ENCODE assay signal across 12 mouse cellular contexts in genomic region chr17:88938153-88938681, GRCm38 (mm10).
DNase-seq lines count a peak whose midpoint lies in the region; ATAC-seq and TF ChIP-seq lines count a peak whose summit lies in the region.
"Had no signal": no experiment of that assay in that cellular context is flagged by ENCODE, and none has a peak within 500 bp of the region (broad histone marks: within the 10 kb centered on the region; RNA-seq: fewer than 3 reads in every experiment).

No protein-coding gene starts in this region.

- TF ChIP-seq CTCF in lung, embryonic 14.5 days (IDR thresholded peaks at IDR 0.05; ENCODE audit: low read depth), result peak; percentile 16; the same call in 1 of the 2 replicates
- TF ChIP-seq CTCF in lung, adult 2 months (IDR thresholded peaks at IDR 0.05; ENCODE audit: insufficient read depth, low read length), result no peak

- H3K4me3 ChIP-seq in lung, embryonic 14.5 days (ENCODE audit: low read depth, low read length), result no peak overlapping the region
- H3K4me3 ChIP-seq in lung, adult 2 months (replicated peaks; ENCODE audit: extremely low read depth, low read depth, low read length), result no peak overlapping the region
- H3K4me3 ChIP-seq in forebrain, embryonic 15.5 days, result no peak overlapping the region
- no peak overlapping the region for H3K4me3 ChIP-seq in midbrain, embryonic 11.5 days (ENCODE audit: low read depth, low read length)

- H3K27me3 ChIP-seq in lung, embryonic 14.5 days (ENCODE audit: insufficient read depth, low read length), result no peaks in the 10 kb centered on the region
- no peaks in the 10 kb centered on the region for H3K27me3 ChIP-seq in forebrain, embryonic 15.5 days
- H3K27me3 ChIP-seq in midbrain, embryonic 11.5 days (ENCODE audit: control insufficient read depth, insufficient read depth, low read length), result no peaks in the 10 kb centered on the region

- peak; percentile 86 for ATAC-seq in lung, embryonic 14.5 days (ENCODE audit: insufficient read depth)
- ATAC-seq in forebrain, embryonic 15.5 days (replicated peaks), result peak; percentile 65
- ATAC-seq in midbrain, embryonic 11.5 days (ENCODE audit: low FRiP score), result peak; percentile 88

- no peak for TF ChIP-seq POLR2A in lung, adult 2 months (IDR thresholded peaks at IDR 0.05; ENCODE audit: borderline replicate concordance, extremely low read depth, low read depth, low read length)

- DNase-seq in lung, embryonic 14.5 days, result peak; percentile 71
- no peak for DNase-seq in lung, adult 2 months
- peak; percentile 91 for DNase-seq in midbrain, embryonic 11.5 days (ENCODE audit: low spot score, missing footprints)
- peak; percentile 68 for DNase-seq in retina, postnatal 1 day
- no peak for DNase-seq in yolk sac, embryonic 10.5 days (ENCODE audit: low spot score)
- no peak for DNase-seq in gastrocnemius, postnatal 14 days
- DNase-seq in kidney, postnatal 10 days, result no peak
- DNase-seq: adrenal gland, postnatal 36 days; cerebellum, adult 8-10 months; lung, postnatal 36 days; thymus, adult 2 months had no signal

- no peak overlapping the region for H3K4me2 ChIP-seq in lung, embryonic 14.5 days
- no peak overlapping the region for H3K4me2 ChIP-seq in forebrain, embryonic 15.5 days (replicated peaks)
- no peak overlapping the region; the same call in 1 of the 2 replicates for H3K4me2 ChIP-seq in midbrain, embryonic 11.5 days

- no peak overlapping the region for H3K9ac ChIP-seq in lung, embryonic 14.5 days
- no peak overlapping the region for H3K9ac ChIP-seq in forebrain, embryonic 15.5 days (replicated peaks)
- no peak overlapping the region for H3K9ac ChIP-seq in midbrain, embryonic 11.5 days (ENCODE audit: low read length)

- intact Hi-C loops in gastrocnemius, postnatal 14 days (cut with DNase I; ENCODE audit: low total_unique reads), result no loop called here

- 10% methylated on average over 4 of the region's 4 CpGs for WGBS in lung, embryonic 14.5 days
- 29% methylated on average over 4 of the region's 4 CpGs for WGBS in lung, adult 2 months
- WGBS in forebrain, embryonic 15.5 days, result 12% methylated on average over 4 of the region's 4 CpGs
- 4% methylated on average over 4 of the region's 4 CpGs for WGBS in midbrain, embryonic 11.5 days

- H3K9me3 ChIP-seq in lung, embryonic 14.5 days (ENCODE audit: low read depth, low read length), result no peaks in the 10 kb centered on the region
- no peaks in the 10 kb centered on the region for H3K9me3 ChIP-seq in forebrain, embryonic 15.5 days
- no peaks in the 10 kb centered on the region for H3K9me3 ChIP-seq in midbrain, embryonic 11.5 days (ENCODE audit: control insufficient read depth, low read length)

- no peak overlapping the region for H3K27ac ChIP-seq in lung, embryonic 14.5 days (ENCODE audit: low read depth)
- H3K27ac ChIP-seq in forebrain, embryonic 15.5 days (replicated peaks), result peak overlapping the region; percentile 65; the same call in 1 of the 2 replicates
- peak overlapping the region; percentile 72 for H3K27ac ChIP-seq in midbrain, embryonic 11.5 days (ENCODE audit: low read depth, low read length)

- no peaks in the 10 kb centered on the region for H3K36me3 ChIP-seq in lung, embryonic 14.5 days (ENCODE audit: insufficient read depth)
- H3K36me3 ChIP-seq in forebrain, embryonic 15.5 days, result no peaks in the 10 kb centered on the region
- H3K36me3 ChIP-seq in midbrain, embryonic 11.5 days (ENCODE audit: control insufficient read depth, insufficient read depth, low read length), result no peaks in the 10 kb centered on the region

- H3K4me1 ChIP-seq in lung, embryonic 14.5 days (ENCODE audit: insufficient read depth), result no peaks in the 10 kb centered on the region; the same call in 1 of the 2 replicates
- H3K4me1 ChIP-seq in lung, adult 2 months (ENCODE audit: control insufficient read depth, insufficient read depth, low read length), result no peaks in the 10 kb centered on the region
- peaks cover 16% of the 10 kb centered on the region for H3K4me1 ChIP-seq in forebrain, embryonic 15.5 days
- H3K4me1 ChIP-seq in midbrain, embryonic 11.5 days (ENCODE audit: control insufficient read depth, insufficient read depth, low read length), result peaks cover 24% of the 10 kb centered on the region

Comparison
In these comparisons a context has a peak if more than half of its experiments do, and no peak if none do; other contexts are left out.
1. DNase-seq: peak in lung, embryonic 14.5 days (single experiment), midbrain, embryonic 11.5 days (single experiment) and retina, postnatal 1 day (single experiment); none in lung, adult 2 months (single experiment), yolk sac, embryonic 10.5 days (single experiment), gastrocnemius, postnatal 14 days (single experiment) and kidney, postnatal 10 days (single experiment).
2. Peak in every context shown above with its lines, with median percentiles within 50 percentile points of each other: ATAC-seq.